Mouse (Mus musculus) midbrain, embryonic 14.5 days (tissue): ENCODE measurements at regions not wholly inside any gene's neighbourhood (a gene's known extent, or its start where the extent isn't known, plus 50 kb on each side); places are given as distances from the start of the nearest gene placed in this dataset.

ENCODE experiments used
- ATAC-seq: fragments of 200-750 bp; cut with Nextera tagmentation; 2 replicates; pipeline ENCODE4 v1.8.0; 2017; ENCODE audit warnings: moderate number of reproducible peaks, moderate library complexity; ENCODE audit not compliant: low FRiP score, low TSS enrichment
- DNase-seq: peaks from one replicate; pipeline ENCODE4 v3.0.0-alpha.2; 2015
- H3K27ac ChIP-seq: fragments of 300-500 bp; sonication (generic); replicated peaks from 2 replicates; pipeline ENCODE4 v1.5.1; 2014; ENCODE audit warnings: mild to moderate bottlenecking, low read depth, low read length, moderate library complexity
- H3K27me3 ChIP-seq: fragments of 300-500 bp; sonication (generic); 2 replicates; pipeline ENCODE4 v1.6.1; 2014; ENCODE audit warnings: low read length, control low read depth, mixed read lengths; ENCODE audit not compliant: control insufficient read depth, insufficient read depth
- H3K36me3 ChIP-seq: fragments of 300-500 bp; sonication (generic); 2 replicates; pipeline ENCODE4 v1.6.1; 2014; ENCODE audit warnings: low read length, control low read depth; ENCODE audit not compliant: control insufficient read depth, insufficient read depth
- H3K4me1 ChIP-seq: fragments of 300-500 bp; sonication (generic); 2 replicates; pipeline ENCODE4 v1.6.1; 2014; ENCODE audit warnings: mild to moderate bottlenecking, antibody characterized with exemption, low read length, control low read depth; ENCODE audit not compliant: control insufficient read depth, insufficient read depth
- H3K4me2 ChIP-seq: fragments of 300-500 bp; sonication (generic); 2 replicates; pipeline ENCODE4 v1.6.1; 2014; ENCODE audit warnings: mild to moderate bottlenecking, low read length, moderate library complexity
- H3K4me3 ChIP-seq: fragments of 300-500 bp; sonication (generic); replicated peaks from 2 replicates; pipeline ENCODE4 v1.5.1; 2014; ENCODE audit warnings: low read depth, low read length
- H3K9ac ChIP-seq: fragments of 300-500 bp; sonication (generic); replicated peaks from 2 replicates; pipeline ENCODE4 v1.6.1; 2014; ENCODE audit warnings: mild to moderate bottlenecking, low read length, moderate library complexity
- H3K9me3 ChIP-seq: fragments of 300-500 bp; sonication (generic); 2 replicates; pipeline ENCODE4 v1.6.1; 2016; ENCODE audit warnings: low read length, control low read depth, mixed read lengths; ENCODE audit not compliant: control insufficient read depth
- WGBS: fragments of 180-500 bp; shearing (Covaris S2); extraction: QIAGEN DNeasy Blood & Tissue Kit; methylation state at CpG from one replicate; pipeline ENCODE4 v1.1.7; 2014; 5-methylcytosine and 5-hydroxymethylcytosine counted together

GRCm38 (mm10) chr17:93665889-93666288, 467.1 kb downstream of the Adcyap1 start:
- H3K4me3 ChIP-seq: no peak overlapping the region
- no peaks in the 10 kb centered on the region for H3K4me1 ChIP-seq
- no peak overlapping the region for H3K27ac ChIP-seq
- H3K9ac ChIP-seq: no peak overlapping the region
- 95% methylated on average over 1 of the region's 1 CpGs for WGBS
- H3K36me3 ChIP-seq: no peaks in the 10 kb centered on the region
- no peak overlapping the region for H3K4me2 ChIP-seq
- no peak for DNase-seq
- ATAC-seq: no peak
- no peaks in the 10 kb centered on the region for H3K27me3 ChIP-seq
- H3K9me3 ChIP-seq: no peaks in the 10 kb centered on the region

GRCm38 (mm10) chr17:93676366-93676962, 477.6 kb downstream of the Adcyap1 start:
- H3K4me1 ChIP-seq: no peaks in the 10 kb centered on the region
- H3K27me3 ChIP-seq: no peaks in the 10 kb centered on the region
- ATAC-seq: no peak
- H3K4me2 ChIP-seq: no peak overlapping the region
- H3K27ac ChIP-seq: no peak overlapping the region
- H3K36me3 ChIP-seq: no peaks in the 10 kb centered on the region
- no peak overlapping the region for H3K4me3 ChIP-seq
- H3K9me3 ChIP-seq: no peaks in the 10 kb centered on the region
- no peak for DNase-seq
- 43% methylated on average over 5 of the region's 5 CpGs for WGBS
- H3K9ac ChIP-seq: no peak overlapping the region

- ATAC-seq (no peak), DNase-seq (no peak)
- no peak overlapping the region for H3K9ac ChIP-seq
- H3K36me3 ChIP-seq: no peaks in the 10 kb centered on the region
- H3K4me3 ChIP-seq: no peak overlapping the region
- H3K27ac ChIP-seq: no peak overlapping the region
- H3K4me2 ChIP-seq: no peak overlapping the region
- no peaks in the 10 kb centered on the region for H3K27me3 ChIP-seq
- no peaks in the 10 kb centered on the region for H3K4me1 ChIP-seq
- H3K9me3 ChIP-seq: no peaks in the 10 kb centered on the region
Measured at GRCm38 (mm10) chr17:93700685-93701084, 501.9 kb downstream of the Adcyap1 start.

- Histone ChIP-seq H3K9ac (no peak overlapping the region), H3K27ac (no peak overlapping the region), H3K4me3 (no peak overlapping the region), H3K27me3 (no peaks in the 10 kb centered on the region), H3K4me2 (no peak overlapping the region), H3K9me3 (no peaks in the 10 kb centered on the region), H3K4me1 (no peaks in the 10 kb centered on the region), H3K36me3 (no peaks in the 10 kb centered on the region)
- DNase-seq (no peak), ATAC-seq (no peak)
- WGBS: 87% methylated on average over 2 of the region's 2 CpGs
Measured at GRCm38 (mm10) chr17:93717623-93718022, 518.8 kb downstream of the Adcyap1 start.

GRCm38 (mm10) chr17:93741341-93741740, 542.5 kb downstream of the Adcyap1 start:
- no peak overlapping the region for H3K4me2 ChIP-seq
- no peak overlapping the region for H3K4me3 ChIP-seq
- no peaks in the 10 kb centered on the region for H3K36me3 ChIP-seq
- H3K4me1 ChIP-seq: no peaks in the 10 kb centered on the region
- H3K27me3 ChIP-seq: no peaks in the 10 kb centered on the region
- no peaks in the 10 kb centered on the region for H3K9me3 ChIP-seq
- no peak for DNase-seq
- no peak overlapping the region for H3K9ac ChIP-seq
- H3K27ac ChIP-seq: no peak overlapping the region
- ATAC-seq: no peak

- no peak for ATAC-seq
- WGBS: 17% methylated on average over 1 of the region's 1 CpGs
- Histone ChIP-seq H3K27ac (no peak overlapping the region), H3K9ac (no peak overlapping the region), H3K4me3 (no peak overlapping the region), H3K27me3 (no peaks in the 10 kb centered on the region), H3K36me3 (no peaks in the 10 kb centered on the region), H3K9me3 (no peaks in the 10 kb centered on the region), H3K4me1 (no peaks in the 10 kb centered on the region), H3K4me2 (no peak overlapping the region)
- peak; percentile 66 for DNase-seq
Measured at GRCm38 (mm10) chr17:93762349-93762748, 563.5 kb downstream of the Adcyap1 start.
